Mouse (Mus musculus) cerebellum, adult 9-11 months (tissue): ENCODE results near the gene Fam193b.
A peak's percentile ranks its signal among the peaks of the same experiment; 100 is the strongest.

Source experiments
- DNase-seq: peaks from one replicate; pipeline ENCODE4 v3.0.0; 2022

Fam193b gene

DNA sequence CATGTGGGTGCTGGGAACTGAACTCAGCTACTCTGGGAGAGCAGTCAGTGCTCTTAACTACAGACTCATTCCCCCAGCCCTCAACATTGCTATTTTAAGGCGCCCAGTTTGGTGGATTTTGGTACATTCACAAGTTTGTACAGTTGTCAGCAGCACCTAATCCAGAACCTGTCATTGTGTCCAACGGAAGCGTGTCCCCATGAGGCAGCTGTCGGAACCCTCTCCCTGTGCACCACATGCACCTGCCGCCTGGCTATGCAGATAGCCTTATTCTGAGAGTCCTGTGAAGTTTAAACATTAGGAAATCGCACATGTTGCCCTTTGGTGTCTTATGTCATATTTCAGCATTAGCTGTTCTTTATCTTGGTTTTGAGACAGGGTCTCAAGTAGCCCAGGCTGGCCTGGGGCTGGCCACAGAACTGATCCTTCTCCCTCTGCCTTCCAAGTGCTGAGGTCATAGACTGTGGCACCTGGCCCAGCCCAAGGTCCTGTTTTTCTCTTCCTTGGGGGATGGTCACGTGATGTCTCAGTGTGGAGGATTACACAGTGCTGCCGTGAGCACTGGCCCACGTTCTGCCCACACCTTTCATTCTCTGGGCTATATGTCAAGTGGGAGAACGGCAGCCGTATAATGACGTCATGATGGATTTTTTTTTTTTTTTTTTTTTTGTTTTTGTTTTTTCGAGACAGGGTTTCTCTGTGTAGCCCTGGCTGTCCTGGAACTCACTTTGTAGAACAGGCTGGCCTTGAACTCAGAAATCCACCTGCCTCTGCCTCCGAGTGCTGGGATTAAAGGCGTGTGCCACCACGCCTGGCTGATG, 45.0 kb downstream of the Fam193b start:
- no peak for DNase-seq

DNA sequence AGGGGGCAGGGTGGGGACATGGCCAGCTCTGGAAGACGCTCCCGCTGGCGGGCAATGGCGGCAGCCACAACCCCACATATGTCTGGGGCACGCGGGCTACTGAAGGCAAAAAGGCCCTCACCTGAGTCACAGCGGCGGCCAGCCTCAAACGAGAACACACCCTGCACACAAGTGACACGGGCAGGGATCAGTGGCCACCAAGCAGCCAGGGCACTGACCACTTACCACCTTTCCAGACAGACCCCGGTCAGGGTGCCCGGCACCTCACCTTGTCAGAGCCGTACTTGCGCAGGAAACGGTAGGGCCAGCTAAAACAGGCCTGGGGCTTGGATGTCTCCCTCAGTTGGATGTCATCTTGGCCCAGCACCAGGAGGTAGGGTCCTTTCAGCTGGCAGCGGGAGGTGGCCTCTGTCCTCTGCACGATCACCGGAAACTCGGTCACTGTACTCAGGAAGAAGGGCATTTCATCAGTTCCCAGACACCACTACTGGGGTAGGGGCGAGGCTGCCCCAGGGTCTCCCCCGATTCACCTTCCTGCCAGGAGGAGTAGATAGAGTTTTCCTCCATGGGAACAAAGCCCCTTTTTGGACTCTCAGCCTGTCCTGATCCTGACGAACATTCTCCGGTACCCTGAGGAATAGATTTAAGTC, 46.8 kb downstream of the Fam193b start:
- DNase-seq = no peak

DNA sequence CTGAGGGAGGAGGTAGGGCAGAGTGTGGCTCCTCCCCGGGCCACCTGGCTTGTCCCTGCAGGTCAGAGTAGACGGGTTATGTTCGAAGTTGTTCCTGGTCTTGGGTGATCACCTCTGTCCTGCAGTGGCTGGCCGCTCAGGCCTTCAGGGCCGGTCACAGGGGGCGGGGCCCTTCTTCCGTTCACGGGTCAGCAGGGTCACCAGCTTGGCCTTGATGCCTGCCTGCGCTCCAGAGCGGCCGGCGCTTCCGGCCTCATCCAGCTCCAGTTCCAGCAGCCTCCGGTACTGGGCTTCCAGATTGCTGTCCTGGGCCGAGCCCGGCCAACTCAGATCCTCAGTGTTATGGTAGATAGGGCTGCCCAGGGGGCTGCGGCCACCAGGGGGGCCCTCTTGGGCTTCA, 47.6 kb downstream of the Fam193b start:
- DNase-seq = no peak

DNA sequence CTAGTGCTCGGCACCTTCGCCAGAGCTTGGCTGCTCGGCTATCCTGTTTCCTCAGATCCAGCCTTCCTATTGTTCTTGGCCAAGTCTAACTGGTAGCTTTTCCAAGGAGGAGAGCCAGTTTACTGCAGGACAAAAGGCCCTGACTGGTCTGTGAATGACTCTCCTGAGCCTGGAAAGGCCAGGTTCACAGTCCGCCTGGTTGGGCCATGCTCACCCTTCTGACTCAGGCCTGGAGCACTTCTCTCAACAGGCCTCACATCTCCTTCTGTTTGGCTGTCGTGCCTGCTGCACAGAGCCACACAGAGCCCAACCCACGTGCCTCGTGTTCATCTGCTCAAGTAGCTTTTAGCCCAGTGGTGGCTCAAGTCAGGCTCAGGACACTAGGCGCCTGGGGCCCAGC, 48.2 kb downstream of the Fam193b start:
- DNase-seq = no peak

DNA sequence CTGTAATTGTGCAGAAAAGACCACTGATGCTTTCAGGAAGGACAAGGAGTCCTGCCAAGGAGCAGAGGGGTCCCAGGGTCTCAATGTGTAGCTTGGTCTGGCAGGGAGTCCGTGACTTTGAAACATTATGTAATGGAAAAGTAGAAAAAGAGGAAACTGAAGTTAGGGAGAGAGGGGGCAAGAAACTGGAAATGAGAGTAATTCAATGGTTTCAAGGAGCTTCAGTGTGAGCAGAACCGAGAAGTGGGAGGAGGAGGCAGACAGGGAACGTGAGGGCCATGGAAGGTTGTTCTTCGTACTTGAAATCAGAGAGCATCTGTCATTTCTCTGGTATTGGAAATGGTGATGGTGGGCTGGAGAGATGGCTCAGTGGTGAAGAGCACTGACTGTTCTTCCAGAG, 51.3 kb downstream of the Fam193b start:
- no peak for DNase-seq

DNA sequence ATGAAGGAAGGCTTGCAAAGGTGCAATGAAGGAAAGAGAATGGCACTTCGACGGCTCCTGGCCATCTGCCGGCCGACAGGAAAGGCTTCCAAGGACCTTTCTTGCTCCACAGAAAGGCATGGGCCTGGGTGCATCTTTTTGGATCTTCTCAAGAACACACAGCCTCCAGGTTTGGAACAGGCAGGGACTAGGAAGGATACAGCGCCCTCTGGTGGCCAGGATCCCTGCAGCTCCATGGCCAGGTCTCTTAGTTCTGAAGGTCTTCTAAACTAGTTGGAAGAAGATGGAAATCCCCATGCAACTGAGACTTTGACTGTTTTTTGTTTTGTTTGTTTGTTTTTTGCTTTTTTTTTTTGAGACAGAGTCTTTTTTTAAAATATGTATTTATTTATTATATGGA, 54.0 kb downstream of the Fam193b start:
- peak; percentile 79 for DNase-seq

DNA sequence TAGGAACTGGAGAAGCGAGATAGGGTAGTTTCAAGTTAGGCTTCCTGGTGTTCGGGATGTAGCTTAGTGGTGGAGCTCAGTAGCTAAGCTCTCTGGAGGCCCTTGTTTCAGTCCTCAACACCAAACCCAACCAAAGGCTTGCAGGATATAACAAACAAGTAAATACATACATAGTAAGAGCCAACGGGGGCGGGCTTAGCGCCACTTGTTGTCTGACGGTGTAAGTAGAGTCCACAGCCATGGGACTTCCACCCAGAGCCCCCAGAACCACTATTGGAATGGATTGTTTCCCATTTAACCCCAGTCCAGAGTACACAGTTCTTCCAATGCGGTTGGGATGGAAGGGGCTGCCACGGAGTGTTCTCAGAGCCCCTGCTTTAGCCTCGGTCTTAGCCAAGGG, 57.1 kb downstream of the Fam193b start:
- no peak for DNase-seq

DNA sequence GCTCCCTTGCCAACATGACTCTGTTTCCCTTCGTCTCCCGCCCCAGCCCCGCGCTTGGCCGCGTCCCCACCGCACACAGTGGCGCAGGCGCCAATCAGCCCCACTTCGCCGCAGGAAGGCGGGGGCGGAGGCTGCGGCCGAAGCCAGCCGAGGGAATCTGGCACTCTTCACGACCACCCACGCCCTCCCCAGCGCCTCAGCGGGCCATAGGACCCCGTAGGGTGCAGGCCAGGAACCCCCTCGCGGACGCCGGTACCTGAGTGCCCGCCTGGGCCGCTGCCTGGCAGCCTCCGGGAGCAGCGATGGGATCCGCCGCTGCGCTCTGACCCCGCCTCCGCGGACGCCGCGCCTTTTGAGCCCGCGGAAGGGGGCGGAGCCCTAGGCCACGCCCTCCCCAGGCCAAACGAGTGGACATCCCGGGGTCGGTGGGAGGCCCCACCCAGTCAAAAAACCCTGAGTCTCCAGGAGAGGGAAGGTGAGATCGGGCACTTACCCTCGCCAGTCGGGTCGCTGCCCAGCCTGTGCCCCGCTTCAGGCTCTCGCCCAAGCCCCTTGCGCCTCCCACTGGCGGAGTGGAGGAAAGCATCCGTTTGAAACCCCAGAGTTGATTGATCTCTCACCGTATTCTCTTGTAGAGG, 57.7 kb downstream of the Fam193b start, which contains the start of gene Pdlim7:
Gene Pdlim7, minus strand, starts transcription at position 566 of the 638 bp plus-strand sequence.
- DNase-seq = peak; percentile 91

DNA sequence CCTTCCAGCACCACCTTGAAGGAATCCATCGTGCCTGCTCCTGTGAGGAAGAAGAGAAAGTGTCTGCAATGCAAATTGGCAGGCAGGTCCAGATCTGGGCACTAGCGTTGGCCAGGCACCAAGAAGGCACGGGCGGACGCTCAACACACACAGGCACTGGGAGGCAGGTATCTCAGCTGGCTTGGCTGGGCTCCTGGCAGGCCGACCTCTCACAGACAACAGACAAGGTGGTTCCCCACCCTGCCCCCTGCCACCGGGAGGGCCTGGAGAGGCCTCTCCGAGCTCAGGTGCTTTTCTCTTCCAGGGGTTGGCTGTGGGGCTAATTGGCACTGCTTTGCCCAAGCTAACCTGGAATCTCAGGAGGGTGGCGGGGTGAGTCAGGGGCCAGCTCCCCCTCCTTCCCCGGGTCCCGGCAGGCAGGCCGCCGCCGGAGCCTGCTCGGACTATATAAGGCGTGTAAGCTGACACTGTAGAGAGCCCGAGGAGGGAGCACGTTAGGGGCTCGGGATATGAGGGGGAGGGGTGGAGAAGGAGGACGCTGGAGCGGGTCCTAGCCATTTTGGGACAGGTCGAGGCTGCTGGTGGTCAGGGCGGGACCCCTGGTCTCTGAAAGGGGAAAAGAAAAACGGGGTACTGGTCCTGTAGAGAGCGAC, 58.4 kb downstream of the Fam193b start:
- DNase-seq = peak; percentile 75

DNA sequence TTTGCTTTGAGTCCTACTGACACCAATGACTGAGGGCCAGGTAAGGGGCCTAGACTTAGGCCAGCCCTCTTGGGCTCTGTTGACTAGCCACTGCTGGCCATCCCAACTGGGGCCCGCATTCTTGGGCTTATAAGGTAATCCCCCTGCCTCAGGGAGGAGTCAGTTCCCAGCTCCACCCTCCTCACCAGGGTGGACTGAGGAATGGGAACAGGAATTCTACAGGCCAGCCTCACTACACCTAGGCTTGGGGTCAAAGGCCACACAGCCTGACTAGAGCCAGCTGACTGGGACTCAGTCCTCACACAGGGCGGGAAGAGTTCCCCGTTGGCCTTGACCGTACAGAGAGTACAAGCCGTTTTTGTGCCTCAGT, 59.4 kb downstream of the Fam193b start:
- no peak for DNase-seq

DNA sequence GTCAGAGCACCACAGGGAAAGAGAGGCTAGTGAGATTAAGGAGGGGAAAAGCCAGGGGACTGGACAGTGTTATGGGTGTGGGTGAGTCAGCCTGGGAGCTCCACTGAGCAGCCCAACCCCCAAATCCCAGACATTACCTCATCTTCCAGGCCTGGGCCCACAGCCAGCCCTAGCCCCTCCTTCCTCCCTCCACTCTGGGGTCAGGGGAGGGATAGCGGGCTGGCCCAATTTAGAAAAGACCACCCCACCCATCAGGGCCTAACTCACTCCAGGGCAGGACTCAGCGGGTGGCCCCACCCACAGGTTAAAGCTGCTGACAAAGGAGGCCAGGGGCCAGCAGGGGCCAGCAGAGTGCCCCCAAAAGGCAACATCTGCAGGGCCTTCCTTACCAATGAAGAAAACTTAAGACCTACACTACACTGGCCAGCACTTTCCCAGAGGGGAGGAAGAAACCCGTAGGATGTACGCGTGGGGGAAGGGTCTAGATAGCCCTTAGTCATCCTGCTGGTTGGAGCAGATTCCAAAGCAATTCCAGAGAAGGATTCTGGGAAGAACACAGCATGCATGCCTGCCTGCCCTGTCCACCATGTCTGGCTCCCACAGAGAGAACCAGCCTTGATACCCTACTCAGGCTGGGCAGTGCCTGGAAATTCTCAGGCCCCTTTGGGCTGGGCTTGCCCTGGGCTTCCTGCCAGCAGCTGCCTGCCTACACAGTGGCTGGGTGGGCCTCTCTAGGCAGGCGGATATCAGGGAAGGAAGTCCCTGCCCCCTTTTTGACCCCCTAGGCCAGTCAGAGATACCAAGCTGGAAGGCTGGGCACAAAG, 60.0 kb downstream of the Fam193b start:
- no peak for DNase-seq

DNA sequence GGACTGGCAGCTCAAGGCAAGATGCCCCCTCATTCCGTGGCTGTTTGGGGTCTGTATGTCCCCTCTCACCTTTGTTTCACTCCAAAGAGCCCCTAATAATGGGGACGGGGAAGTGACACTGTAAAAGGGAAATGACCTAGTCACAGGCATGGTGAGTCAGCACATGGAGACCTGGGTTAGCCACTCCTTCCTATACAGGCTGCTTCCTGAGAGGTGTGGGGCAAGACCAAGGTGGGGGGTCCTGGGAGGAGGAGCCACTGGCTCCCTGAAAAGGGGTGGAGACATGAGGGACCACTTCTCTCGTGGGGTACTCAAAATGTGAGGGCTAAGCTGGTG, 60.6 kb downstream of the Fam193b start:
- DNase-seq = no peak

DNA sequence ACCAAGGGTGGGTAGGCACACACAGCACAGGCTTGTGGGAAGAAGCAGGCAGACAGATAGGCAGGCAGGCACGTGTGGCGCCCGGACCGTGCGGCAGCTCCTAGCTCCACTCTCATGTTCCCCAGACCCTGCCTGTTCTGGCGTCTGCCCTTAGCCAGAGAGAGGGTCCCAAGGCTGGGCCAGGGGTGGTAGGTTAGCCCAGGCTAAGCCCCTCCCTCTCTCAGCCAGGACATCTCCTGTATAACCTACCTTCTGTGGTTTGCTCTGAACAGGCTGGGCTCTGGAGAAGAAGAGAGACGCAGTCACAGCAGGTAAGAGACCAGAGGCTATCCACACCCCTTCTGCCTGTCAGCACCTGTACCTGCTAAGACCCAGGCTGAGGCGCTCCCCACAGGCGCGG, 62.4 kb downstream of the Fam193b start:
- no peak for DNase-seq

DNA sequence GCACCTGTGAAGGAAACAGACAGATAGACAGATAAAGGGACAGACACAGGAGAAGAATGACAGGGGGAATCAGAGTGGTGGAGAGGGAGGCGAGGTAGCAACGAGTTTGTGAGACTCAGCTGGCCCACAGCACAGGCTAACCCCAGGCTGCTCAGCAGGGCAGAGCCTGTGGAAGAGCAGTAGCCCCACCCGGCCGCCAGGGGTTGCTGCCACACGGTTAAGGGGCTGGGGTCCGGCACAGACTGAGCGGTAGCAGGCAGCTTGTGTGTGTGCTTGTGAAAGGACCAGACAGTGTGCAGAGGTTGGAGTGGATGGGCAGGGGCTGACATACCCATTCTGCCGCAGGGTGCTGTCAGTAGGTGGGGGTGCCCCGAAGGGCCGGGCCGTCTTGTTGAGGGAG, 63.0 kb downstream of the Fam193b start:
- no peak for DNase-seq

DNA sequence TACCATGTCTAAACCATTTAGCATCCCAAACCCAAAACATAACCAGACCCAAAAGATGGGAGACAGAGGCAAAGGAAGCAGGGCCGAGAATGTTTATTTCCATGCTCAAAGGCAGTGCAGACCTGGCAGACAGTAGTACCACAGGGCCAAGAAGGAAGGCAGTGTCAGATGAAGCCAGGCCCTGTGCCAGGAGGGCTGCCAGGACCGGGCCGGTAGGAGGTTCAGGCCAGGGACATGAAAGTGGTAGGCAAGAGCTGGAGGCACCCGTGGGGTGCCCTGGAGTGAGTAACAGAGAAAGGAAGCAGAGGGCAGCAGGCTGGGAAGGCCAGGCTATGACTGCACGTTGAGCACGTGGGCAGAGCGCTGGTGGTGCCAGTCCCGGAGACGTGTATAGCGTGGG, 64.2 kb downstream of the Fam193b start:
- peak; percentile 45 for DNase-seq

DNA sequence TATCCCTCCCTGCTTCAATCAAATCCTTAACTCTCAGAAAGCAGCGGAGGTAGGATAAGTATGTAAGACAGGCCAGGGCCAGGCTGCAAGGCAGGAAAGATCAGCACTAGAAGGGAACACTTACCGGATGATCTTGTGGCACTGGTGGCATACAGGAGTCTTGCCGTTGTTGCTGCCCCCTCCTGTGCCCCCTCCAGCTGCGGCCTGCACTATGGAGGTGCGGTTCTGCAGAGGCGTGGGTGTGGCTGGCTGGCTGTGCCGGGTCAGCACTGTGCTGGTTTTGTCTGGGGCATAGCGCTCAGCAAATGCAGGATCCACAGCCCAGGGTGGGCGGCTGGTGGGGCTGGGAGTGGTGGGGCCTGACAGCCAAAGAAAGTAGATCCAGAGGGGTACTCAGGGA, 65.1 kb downstream of the Fam193b start:
- DNase-seq = no peak

DNA sequence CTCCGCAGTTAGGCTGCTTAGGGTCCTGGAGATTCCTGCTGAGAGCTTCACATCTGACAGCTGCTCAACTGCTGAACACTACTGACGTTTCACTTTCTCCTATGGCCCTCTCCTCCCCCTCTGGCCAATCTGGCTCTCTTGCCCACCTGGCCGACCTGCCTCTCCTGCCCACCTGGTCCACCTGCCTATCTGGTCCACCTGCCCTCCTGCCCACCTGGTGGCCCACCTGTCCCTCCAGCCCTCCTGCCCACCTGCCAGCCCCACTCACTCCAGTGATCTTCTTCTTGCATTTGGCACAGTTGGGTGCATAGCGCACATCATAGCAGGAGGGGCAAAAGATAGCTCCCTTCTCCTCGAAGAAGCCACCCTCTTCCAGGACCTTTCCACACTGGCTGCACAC, 66.5 kb downstream of the Fam193b start:
- DNase-seq = no peak

DNA sequence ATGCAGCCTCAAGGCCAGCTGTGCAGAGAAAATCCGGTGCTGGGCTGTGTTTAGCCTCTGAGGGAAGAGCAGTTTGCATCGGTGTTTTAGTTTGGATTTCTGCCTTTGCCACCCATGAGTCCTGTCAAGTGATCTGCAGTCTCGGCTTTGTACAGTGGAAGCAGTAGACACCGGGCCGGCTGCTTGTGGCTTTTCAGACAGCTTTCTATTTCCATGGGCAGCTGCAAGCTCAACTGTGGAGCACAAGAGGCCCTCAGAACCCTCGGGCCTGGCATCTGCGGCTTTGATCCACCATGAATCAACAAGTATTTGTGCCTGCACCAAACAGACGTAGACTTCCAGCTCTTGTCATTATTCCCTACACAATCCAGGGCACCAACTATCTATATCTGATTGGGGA, 68.5 kb downstream of the Fam193b start:
- no peak for DNase-seq

DNA sequence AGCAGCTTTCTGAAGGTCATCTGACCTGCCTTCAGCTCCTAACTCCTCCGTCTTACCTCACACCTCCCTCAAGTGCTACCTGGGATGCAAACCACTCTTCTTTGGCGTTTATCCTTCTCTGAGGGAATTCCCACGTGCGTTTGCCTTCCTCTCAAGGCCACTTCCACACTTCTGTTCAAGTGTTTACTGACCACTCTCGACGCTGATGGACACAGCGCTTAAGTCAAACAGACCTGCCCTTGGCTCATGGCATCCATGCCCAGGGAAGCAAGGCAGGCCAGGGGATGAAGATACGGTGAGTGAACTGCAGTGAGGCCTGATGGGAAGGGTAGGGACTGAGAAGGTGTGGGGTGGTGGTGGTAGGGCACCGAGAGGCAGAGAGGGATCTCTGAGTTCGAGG, 70.3 kb downstream of the Fam193b start:
- no peak for DNase-seq

DNA sequence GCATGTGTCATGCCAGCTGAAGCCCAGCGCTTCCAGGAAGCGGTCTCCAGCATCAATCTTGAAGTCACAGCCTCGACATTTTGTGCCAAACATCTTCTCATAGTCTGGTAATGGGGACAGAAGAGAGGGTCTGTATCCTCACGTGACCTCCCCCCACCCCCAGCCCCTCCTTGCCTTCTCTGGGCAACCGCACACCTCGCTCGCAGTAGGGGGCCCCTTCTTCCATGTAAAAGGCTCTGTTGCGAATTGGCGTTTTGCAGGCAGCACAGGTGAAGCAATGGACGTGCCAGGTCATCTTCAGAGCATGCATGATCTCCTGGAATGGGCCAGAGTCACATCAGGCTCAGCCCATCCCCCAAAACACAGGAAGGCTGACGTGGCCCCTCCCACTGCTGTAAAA, 72.0 kb downstream of the Fam193b start:
- DNase-seq = no peak

DNA sequence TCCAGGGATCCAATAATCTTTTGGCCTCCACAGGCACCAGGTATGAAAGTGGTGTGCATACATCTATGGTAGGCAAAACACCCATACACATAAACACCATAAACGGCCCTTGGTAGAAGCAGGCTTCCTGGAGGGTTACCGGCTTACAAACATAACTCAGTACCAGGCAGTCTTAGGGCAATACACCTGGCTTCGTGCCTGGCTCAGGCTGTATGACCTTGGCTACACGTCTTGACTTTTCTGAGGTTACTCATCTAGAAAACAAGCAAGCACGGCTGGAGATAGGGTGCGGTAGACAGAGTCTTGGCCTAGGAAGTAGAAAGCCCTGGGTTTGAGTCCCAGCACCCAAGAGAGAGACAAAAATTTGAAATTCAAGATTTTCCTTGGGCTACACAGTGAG, 74.3 kb downstream of the Fam193b start:
- DNase-seq = no peak

DNA sequence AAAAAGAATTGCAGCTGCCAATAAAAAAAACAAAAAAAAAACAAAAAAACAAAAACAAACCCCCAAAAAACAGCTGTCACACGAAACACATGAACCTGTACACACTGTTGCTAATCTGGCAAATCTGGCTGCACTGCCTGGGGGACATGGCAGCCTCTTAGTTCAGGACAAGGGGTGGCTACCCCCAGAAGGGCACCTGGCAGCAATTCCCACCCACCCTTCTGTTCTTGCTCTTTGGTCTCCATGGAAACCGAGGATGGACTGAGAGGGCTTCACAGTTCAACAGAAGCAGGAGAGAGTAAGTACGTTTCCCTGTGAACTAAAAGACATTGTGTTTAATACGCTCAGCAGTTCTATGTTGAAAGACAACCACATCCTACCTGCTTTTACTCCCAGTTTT, 75.2 kb downstream of the Fam193b start:
- no peak for DNase-seq
